Mouse (Mus musculus): ENCODE results near the gene Slc25a4.

DNA sequence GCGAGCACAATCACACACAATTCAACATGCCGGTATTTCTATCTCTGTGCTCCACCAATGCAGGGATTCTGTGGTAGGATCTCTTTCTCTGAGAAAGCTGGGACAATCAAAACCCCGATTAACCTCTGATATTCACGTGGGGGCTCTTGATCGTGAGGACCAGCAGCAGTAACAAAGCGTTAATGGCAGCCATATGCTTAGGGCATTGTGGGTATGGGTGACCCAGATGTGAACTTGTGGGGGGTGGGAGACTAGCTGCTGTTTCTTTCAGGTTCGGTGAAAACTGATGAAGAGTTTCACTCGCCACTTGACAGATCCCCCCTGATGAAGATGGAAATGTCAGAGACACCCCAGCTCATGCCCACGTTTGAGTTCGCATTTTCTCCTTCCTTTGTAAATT lies 40.5 kb upstream of the Slc25a4 start:
- TF ChIP-seq CTCF (IDR thresholded peaks at IDR 0.05; ENCODE audit: borderline replicate concordance, extremely low read depth, insufficient read depth, insufficient read length) (no peak), POLR2A (IDR thresholded peaks at IDR 0.05; ENCODE audit: borderline replicate concordance, extremely low read depth, insufficient read depth, insufficient read length, poor library complexity, severe bottlenecking) (no peak)
